Mouse (Mus musculus) bone marrow macrophage, adult 2 months (primary cell): ENCODE measurements around the gene Suv39h2.

Source experiments
- CTCF ChIP-seq: IDR thresholded peaks from 2 replicates; pipeline ENCODE4 v1.5.1; 2012; ENCODE audit warnings: low read depth, mild to moderate bottlenecking, low read length, moderate library complexity
- POLR2A ChIP-seq: IDR thresholded peaks from 2 replicates; pipeline ENCODE4 v1.6.1; 2012; ENCODE audit warnings: mild to moderate bottlenecking, low read depth, low read length, borderline replicate concordance

DNA sequence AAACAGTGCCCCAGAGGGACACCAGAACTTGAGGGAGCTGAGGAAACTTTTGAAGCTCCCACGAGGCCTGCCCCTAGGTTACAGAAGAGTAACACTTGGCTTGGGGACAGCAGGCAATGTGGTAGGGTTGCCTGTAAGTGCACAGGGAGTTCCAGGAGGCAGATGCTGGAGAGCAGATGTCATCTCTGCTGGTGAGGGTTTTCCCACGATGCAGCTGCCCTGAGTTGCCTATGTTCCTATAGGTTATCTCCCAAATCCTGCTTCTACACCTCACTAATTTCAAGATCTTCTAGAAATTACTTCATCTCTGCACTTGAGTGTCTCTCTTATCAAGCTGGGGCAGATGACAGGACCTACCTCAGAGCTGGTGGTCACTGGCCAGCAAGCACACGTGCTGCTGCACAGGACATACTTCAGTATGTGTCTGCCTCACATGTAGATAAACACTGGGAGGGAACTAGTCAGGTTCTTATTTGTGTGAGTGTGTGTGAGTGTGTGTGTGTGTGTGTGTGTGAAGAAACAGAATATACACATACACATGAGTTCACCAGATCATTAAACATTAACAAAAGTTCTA, 19.1 kb upstream of the Suv39h2 start:
- TF ChIP-seq CTCF, result no peak
- no peak for TF ChIP-seq POLR2A
